Mouse (Mus musculus) forebrain, embryonic 15.5 days (tissue): ENCODE data around the gene Gm28048. TPM values are rescaled to one million over a fixed set of nuclear protein-coding genes. Genes with fewer than 3 reads are reported as not detected.

Source experiments
- ATAC-seq: fragments of 200-750 bp; cut with Nextera tagmentation; replicated peaks from 2 replicates; pipeline ENCODE4 v1.8.0; 2017; ENCODE audit warnings: mild to moderate bottlenecking, moderate TSS enrichment, moderate library complexity
- H3K27ac ChIP-seq: fragments of 300-500 bp; sonication (generic); replicated peaks from 2 replicates; pipeline ENCODE4 v1.5.1; 2015; ENCODE audit warnings: mild to moderate bottlenecking, inconsistent platforms
- H3K27me3 ChIP-seq: fragments of 300-500 bp; sonication (generic); 2 replicates; pipeline ENCODE4 v1.6.1; 2015; ENCODE audit warnings: inconsistent platforms
- H3K36me3 ChIP-seq: fragments of 300-500 bp; sonication (generic); 2 replicates; pipeline ENCODE4 v1.6.1; 2015; ENCODE audit warnings: mild to moderate bottlenecking, inconsistent platforms
- H3K4me1 ChIP-seq: fragments of 300-500 bp; sonication (generic); 2 replicates; pipeline ENCODE4 v1.6.1; 2015; ENCODE audit warnings: inconsistent platforms
- H3K4me2 ChIP-seq: fragments of 300-500 bp; sonication (generic); replicated peaks from 2 replicates; pipeline ENCODE4 v1.6.1; 2015; ENCODE audit warnings: mild to moderate bottlenecking, inconsistent platforms
- H3K4me3 ChIP-seq: fragments of 300-500 bp; sonication (generic); 2 replicates; pipeline ENCODE4 v1.5.1; 2015; ENCODE audit warnings: mild to moderate bottlenecking, inconsistent platforms
- H3K9ac ChIP-seq: fragments of 300-500 bp; sonication (generic); replicated peaks from 2 replicates; pipeline ENCODE4 v1.6.1; 2015; ENCODE audit warnings: mild to moderate bottlenecking, inconsistent platforms
- H3K9me3 ChIP-seq: fragments of 300-500 bp; sonication (generic); 2 replicates; pipeline ENCODE4 v1.6.1; 2016; ENCODE audit warnings: inconsistent platforms
- WGBS: fragments of 180-500 bp; shearing (Covaris S2); methylation state at CpG from one replicate; pipeline ENCODE4 v1.1.7; 2015; ENCODE audit warnings: mixed read lengths; 5-methylcytosine and 5-hydroxymethylcytosine counted together
- polyA plus RNA-seq: library from polyadenylated mRNA; unstranded; fragments of >200 nt; fragmentation: Nextera tagmentation; extraction: Ambion mirVana; gene quantifications from 2 replicates; pipeline ENCODE4 v1.2.1, GENCODE M21; 2015

Gm28048 gene
- polyA plus RNA-seq, 1 experiment from 2014 or later, result 3.4 TPM

DNA sequence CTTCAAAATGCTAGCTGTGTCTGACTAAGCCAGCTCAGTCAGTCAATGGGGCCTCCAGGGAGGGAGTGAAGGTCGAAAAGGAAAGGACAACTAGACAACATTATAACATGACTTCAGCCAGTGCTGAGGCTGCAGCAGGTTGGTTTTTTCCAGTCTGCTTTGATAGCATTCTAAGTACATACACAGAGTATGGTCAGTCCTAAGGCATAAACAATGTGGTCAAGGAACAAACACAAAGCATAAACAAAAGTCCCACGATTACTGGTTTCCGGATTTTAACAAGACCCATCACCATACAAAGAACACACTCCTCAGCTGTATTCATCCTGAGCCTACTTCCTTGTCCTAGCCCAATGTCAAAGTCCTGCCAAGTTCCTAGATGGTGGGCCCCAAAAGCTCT lies 3.6 kb upstream of the Gm28048 start:
- Histone ChIP-seq H3K9me3 (no peaks in the 10 kb centered on the region), H3K4me2 (no peak overlapping the region), H3K4me3 (no peak overlapping the region), H3K9ac (no peak overlapping the region), H3K4me1 (peaks cover 17% of the 10 kb centered on the region), H3K27me3 (no peaks in the 10 kb centered on the region), H3K27ac (no peak overlapping the region), H3K36me3 (no peaks in the 10 kb centered on the region)
- no peak for ATAC-seq
- WGBS, result 81% methylated on average over 3 of the region's 3 CpGs

DNA sequence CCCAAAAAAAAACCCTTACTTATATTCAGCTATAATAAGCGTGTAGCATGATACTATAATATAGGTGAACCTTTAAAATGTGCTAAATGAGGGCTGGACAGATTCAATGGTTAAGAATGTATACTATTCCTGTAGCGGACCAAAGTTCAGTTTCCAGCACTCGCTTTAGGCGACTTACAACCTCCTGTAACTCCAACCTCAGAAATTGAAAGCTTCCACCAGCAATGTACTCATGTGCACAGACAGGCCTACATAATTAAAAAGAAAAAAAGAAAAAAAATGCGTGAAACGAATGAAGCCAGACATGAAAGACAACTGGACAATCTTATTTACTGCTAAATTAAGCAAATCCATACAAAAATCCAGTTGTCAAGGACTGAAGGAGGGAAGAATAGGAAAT lies 956 bp upstream of the Gm28048 start:
- H3K27me3 ChIP-seq, result no peaks in the 10 kb centered on the region
- no peak overlapping the region for H3K9ac ChIP-seq
- no peaks in the 10 kb centered on the region for H3K9me3 ChIP-seq
- WGBS, result 62% methylated on average over 6 of the region's 6 CpGs
- H3K4me3 ChIP-seq, result no peak overlapping the region; the same call in 1 of the 2 replicates
- peak overlapping the region; percentile 96; the same call in 1 of the 2 replicates for H3K27ac ChIP-seq
- no peak for ATAC-seq
- H3K4me2 ChIP-seq, result peak overlapping the region; percentile 59
- peaks cover 31% of the 10 kb centered on the region for H3K4me1 ChIP-seq
- H3K36me3 ChIP-seq, result no peaks in the 10 kb centered on the region

DNA sequence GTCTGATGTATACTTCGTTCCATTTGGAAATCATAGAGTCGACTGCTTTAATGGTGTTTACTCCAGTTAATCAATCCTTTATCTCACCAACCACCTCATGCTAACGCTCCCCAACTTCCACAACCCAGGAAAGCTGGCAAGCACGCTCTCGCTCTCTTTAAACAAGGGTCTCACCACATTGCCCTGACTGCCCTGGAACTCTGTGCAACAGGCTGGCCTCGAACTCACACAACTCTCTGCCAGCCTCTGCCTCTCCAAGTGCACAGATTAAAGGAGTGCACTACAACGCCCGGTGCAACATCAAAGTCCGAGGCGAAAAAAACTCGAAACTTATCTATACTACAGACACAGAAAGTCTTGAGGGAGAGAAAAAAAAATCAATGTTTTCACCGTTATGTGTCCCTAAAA lies 343 bp downstream of the Gm28048 start:
- no peaks in the 10 kb centered on the region for H3K9me3 ChIP-seq
- H3K4me3 ChIP-seq, result peak overlapping the region; percentile 65
- peak; percentile 53 for ATAC-seq

DNA sequence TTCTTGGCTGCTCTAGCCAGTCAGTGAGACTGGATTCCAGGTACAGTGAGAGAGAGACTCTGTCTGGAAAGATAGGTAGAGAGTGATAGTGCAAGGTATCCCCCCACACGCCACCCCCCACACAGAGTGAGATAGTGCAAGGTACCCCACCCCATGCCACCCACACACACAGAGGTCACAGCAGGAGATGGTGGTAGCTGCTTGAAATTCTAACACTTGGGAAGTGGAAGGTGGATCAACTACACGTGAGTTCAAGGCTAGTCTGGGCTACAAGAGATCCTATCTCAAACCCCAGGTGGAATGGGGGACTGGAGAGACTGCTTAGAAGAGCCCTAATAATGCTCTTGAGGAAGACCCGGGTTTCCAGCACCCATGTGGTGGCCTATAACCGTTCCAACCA lies 849 bp downstream of the Gm28048 start:
- Histone ChIP-seq H3K4me2 (peak overlapping the region; percentile 59), H3K27me3 (no peaks in the 10 kb centered on the region), H3K4me1 (peaks cover 39% of the 10 kb centered on the region), H3K36me3 (0 out of 2 replicates have a peak, but pooled peaks cover under 1% of the 10 kb centered on the region), H3K4me3 (peak overlapping the region; percentile 65), H3K9me3 (no peaks in the 10 kb centered on the region), H3K27ac (no peak overlapping the region), H3K9ac (peak overlapping the region; percentile 67; the same call in 1 of the 2 replicates)
- no peak for ATAC-seq
- 51% methylated on average over 4 of the region's 4 CpGs for WGBS

More for the DNA sequence above, 343 bp downstream of the Gm28048 start:
- Histone ChIP-seq H3K36me3 (no peaks in the 10 kb centered on the region), H3K9ac (peak overlapping the region; percentile 67), H3K4me1 (peaks cover 34% of the 10 kb centered on the region), H3K27me3 (no peaks in the 10 kb centered on the region), H3K27ac (peak overlapping the region; percentile 96), H3K4me2 (peak overlapping the region; percentile 59)
- WGBS, result 3% methylated on average over 12 of the region's 12 CpGs

- Histone ChIP-seq H3K4me2 (no peak overlapping the region), H3K4me1 (peaks cover 53% of the 10 kb centered on the region), H3K9me3 (no peaks in the 10 kb centered on the region), H3K27ac (no peak overlapping the region), H3K36me3 (0 out of 2 replicates have a peak, but pooled peaks cover 2% of the 10 kb centered on the region), H3K4me3 (no peak overlapping the region), H3K9ac (no peak overlapping the region), H3K27me3 (no peaks in the 10 kb centered on the region)
- 90% methylated on average over 1 of the region's 1 CpGs for WGBS
- ATAC-seq, result no peak
Observed at GRCm38 (mm10) chr11:22979221-22979620, 2.7 kb downstream of the Gm28048 start.

- Histone ChIP-seq H3K4me2 (no peak overlapping the region), H3K4me1 (peaks cover 58% of the 10 kb centered on the region), H3K9ac (no peak overlapping the region), H3K9me3 (no peaks in the 10 kb centered on the region), H3K4me3 (no peak overlapping the region), H3K27me3 (no peaks in the 10 kb centered on the region), H3K27ac (no peak overlapping the region), H3K36me3 (0 out of 2 replicates have a peak, but pooled peaks cover 2% of the 10 kb centered on the region)
- 39% methylated on average over 1 of the region's 1 CpGs for WGBS
- no peak for ATAC-seq
Observed at GRCm38 (mm10) chr11:22978711-22979110, 3.2 kb downstream of the Gm28048 start.

GRCm38 (mm10) chr11:22978215-22978614 lies 3.7 kb downstream of the Gm28048 start:
- no peak overlapping the region for H3K27ac ChIP-seq
- no peak overlapping the region for H3K9ac ChIP-seq
- H3K4me1 ChIP-seq, result peaks cover 58% of the 10 kb centered on the region
- WGBS, result 96% methylated on average over 3 of the region's 3 CpGs
- peaks cover 3% of the 10 kb centered on the region; the same call in 1 of the 2 replicates for H3K9me3 ChIP-seq
- no peak overlapping the region for H3K4me2 ChIP-seq
- no peak for ATAC-seq
- no peaks in the 10 kb centered on the region for H3K27me3 ChIP-seq
- H3K36me3 ChIP-seq, result 0 out of 2 replicates have a peak, but pooled peaks cover 2% of the 10 kb centered on the region
- no peak overlapping the region for H3K4me3 ChIP-seq

DNA sequence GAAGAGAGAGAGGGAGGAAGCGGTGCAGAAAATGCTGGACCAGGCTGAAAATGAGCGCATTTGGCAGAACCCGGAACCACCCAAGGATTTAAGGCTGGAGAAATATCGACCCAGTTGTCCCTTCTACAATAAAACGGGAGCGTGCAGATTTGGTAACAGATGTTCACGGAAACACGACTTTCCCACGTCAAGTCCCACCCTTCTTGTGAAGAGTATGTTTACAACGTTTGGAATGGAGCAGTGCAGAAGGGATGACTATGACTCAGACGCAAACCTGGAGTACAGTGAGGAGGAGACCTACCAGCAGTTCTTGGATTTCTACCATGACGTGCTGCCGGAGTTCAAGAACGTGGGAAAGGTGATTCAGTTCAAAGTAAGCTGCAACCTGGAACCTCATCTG lies 8.3 kb downstream of the Gm28048 start:
- Histone ChIP-seq H3K4me1 (peaks cover 33% of the 10 kb centered on the region), H3K27ac (peak overlapping the region; percentile 74), H3K27me3 (no peaks in the 10 kb centered on the region), H3K4me3 (peak overlapping the region; percentile 54), H3K9me3 (peaks cover 17% of the 10 kb centered on the region; the same call in 1 of the 2 replicates), H3K36me3 (0 out of 2 replicates have a peak, but pooled peaks cover 2% of the 10 kb centered on the region), H3K9ac (peak overlapping the region; percentile 49), H3K4me2 (peak overlapping the region; percentile 53)
- WGBS, result 52% methylated on average over 14 of the region's 14 CpGs
- no peak for ATAC-seq

GRCm38 (mm10) chr11:22972746-22973526 lies 9.0 kb downstream of the Gm28048 start:
- peak overlapping the region; percentile 63 for H3K4me2 ChIP-seq
- peak; percentile 70 for ATAC-seq
- H3K36me3 ChIP-seq, result 0 out of 2 replicates have a peak, but pooled peaks cover 2% of the 10 kb centered on the region
- H3K27me3 ChIP-seq, result no peaks in the 10 kb centered on the region
- H3K9ac ChIP-seq, result peak overlapping the region; percentile 49
- H3K4me1 ChIP-seq, result peaks cover 28% of the 10 kb centered on the region
- peaks cover 17% of the 10 kb centered on the region; the same call in 1 of the 2 replicates for H3K9me3 ChIP-seq
- peak overlapping the region; percentile 74 for H3K27ac ChIP-seq
- 48% methylated on average over 45 of the region's 46 CpGs for WGBS
- peak overlapping the region; percentile 54 for H3K4me3 ChIP-seq

- Histone ChIP-seq H3K27me3 (no peaks in the 10 kb centered on the region), H3K36me3 (0 out of 2 replicates have a peak, but pooled peaks cover 2% of the 10 kb centered on the region), H3K4me3 (peak within 1 kb of the TSS; percentile 54), H3K4me2 (peak within 1 kb of the TSS; percentile 63), H3K27ac (peak within 1 kb of the TSS; percentile 73), H3K4me1 (peaks cover 27% of the 10 kb centered on the region), H3K9ac (peak within 1 kb of the TSS; percentile 44), H3K9me3 (peaks cover 20% of the 10 kb centered on the region; the same call in 1 of the 2 replicates)
- WGBS, result 58% methylated on average over 56 of the region's 56 CpGs
- peak; percentile 81 for ATAC-seq
Observed at GRCm38 (mm10) chr11:22971835-22972709, 9.8 kb downstream of the Gm28048 start, which contains the start of gene Zrsr1. Gene Zrsr1 (plus strand): TSS chr11:22972005.

DNA sequence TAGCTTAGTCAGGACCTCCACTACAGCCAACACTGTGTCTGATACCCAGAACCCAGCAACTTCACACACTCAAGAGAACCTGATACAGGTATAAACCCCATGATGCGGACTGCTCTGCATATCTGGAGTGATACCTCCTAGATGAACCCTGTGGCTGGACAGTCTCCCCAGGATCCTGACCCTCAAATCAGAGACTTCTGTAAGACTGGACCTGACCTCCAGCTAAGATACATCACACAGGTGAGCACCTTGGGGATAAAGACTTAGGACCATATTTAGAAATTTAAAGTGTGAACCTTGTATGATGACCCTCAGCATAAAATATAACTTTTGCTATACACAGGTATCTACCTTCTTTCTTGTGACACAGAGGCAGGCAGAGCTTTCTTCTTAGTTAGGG lies 11.3 kb downstream of the Gm28048 start:
- WGBS, result 97% methylated on average over 1 of the region's 1 CpGs
- Histone ChIP-seq H3K27ac (no peak overlapping the region), H3K4me2 (no peak overlapping the region)

More for the DNA sequence above, 11.3 kb downstream of the Gm28048 start:
- peaks cover 4% of the 10 kb centered on the region; the same call in 1 of the 2 replicates for H3K36me3 ChIP-seq
- no peak for ATAC-seq
- peaks cover 27% of the 10 kb centered on the region; the same call in 1 of the 2 replicates for H3K9me3 ChIP-seq
- H3K9ac ChIP-seq, result no peak overlapping the region
- peaks cover 15% of the 10 kb centered on the region for H3K4me1 ChIP-seq
- H3K27me3 ChIP-seq, result no peaks in the 10 kb centered on the region
- H3K4me3 ChIP-seq, result no peak overlapping the region
